Comparison of ENCODE assay signal across 9 mouse cellular contexts in genomic region chr6:121111448-121112055, GRCm38 (mm10). TPM values are rescaled to one million over a fixed set of nuclear protein-coding genes. Genes with fewer than 3 reads are reported as not detected.
DNase-seq lines count a peak whose midpoint lies in the region; ATAC-seq lines count a peak whose summit lies in the region.
"Had no signal": no experiment of that assay in that cellular context is flagged by ENCODE, and none has a peak within 500 bp of the region (broad histone marks: within the 10 kb centered on the region; RNA-seq: fewer than 3 reads in every experiment).

No protein-coding gene starts in this region.

- DNase-seq in kidney, postnatal 10 days = peak; percentile 6
- DNase-seq in kidney, adult 18-20 months = no peak
- peak; percentile 87 for DNase-seq in MEL-GATA-1-ER (ENCODE audit: extremely low read depth, low read depth)
- peak; percentile 55 for DNase-seq in lung, postnatal 10 days
- DNase-seq in cerebellum, postnatal 14 days = no peak
- DNase-seq in urinary bladder, postnatal 25 days (ENCODE audit: low spot score) = no peak
- no peak for DNase-seq in thymus, postnatal 14 days
- DNase-seq: kidney, postnatal 4 days had no signal

- H3K4me2 ChIP-seq in heart, embryonic 11.5 days = peak overlapping the region; percentile 84

- H3K4me1 ChIP-seq in heart, embryonic 11.5 days (ENCODE audit: control insufficient read depth, insufficient read depth, low read length) = peaks cover 25% of the 10 kb centered on the region

- no peaks in the 10 kb centered on the region for H3K27me3 ChIP-seq in heart, embryonic 11.5 days (ENCODE audit: control insufficient read depth, insufficient read depth, low read length)

- ATAC-seq in heart, embryonic 11.5 days (replicated peaks; ENCODE audit: insufficient number of reproducible peaks, low FRiP score, low TSS enrichment) = peak; percentile 56; the same call in 1 of the 2 replicates

- H3K36me3 ChIP-seq in heart, embryonic 11.5 days (ENCODE audit: control insufficient read depth, insufficient read depth, low read length) = peaks cover 6% of the 10 kb centered on the region; the same call in 1 of the 2 replicates

- H3K4me3 ChIP-seq in heart, embryonic 11.5 days (ENCODE audit: low read depth, low read length) = 0 out of 2 replicates have a peak overlapping the region, but pooled peaks have one; percentile 13

- H3K9me3 ChIP-seq in heart, embryonic 11.5 days (replicated peaks; ENCODE audit: control insufficient read depth, low read length) = no peaks in the 10 kb centered on the region

- WGBS in heart, embryonic 11.5 days (ENCODE audit: insufficient replicate concordance) = 29% methylated on average over 10 of the region's 10 CpGs

- H3K27ac ChIP-seq in heart, embryonic 11.5 days (ENCODE audit: low read depth, low read length) = peak overlapping the region; percentile 93

- peak overlapping the region; percentile 56 for H3K9ac ChIP-seq in heart, embryonic 11.5 days (ENCODE audit: low read depth, low read length)

RNA-seq across cellular contexts. Expression of gene Mical3, which starts 19.2 kb away (rescaled TPM):
- polyA plus RNA-seq in heart, embryonic 11.5 days (2014; fragmentation: Nextera tagmentation; extraction: Ambion mirVana) = 32.3 and 53.2 TPM in 2 replicates

Comparison
In these comparisons a context has a peak if more than half of its experiments do, and no peak if none do; other contexts are left out.
1. DNase-seq: peak in kidney, postnatal 10 days (single experiment), MEL-GATA-1-ER (single experiment) and lung, postnatal 10 days (single experiment); none in kidney, adult 18-20 months (single experiment), cerebellum, postnatal 14 days (0 of 2), urinary bladder, postnatal 25 days (single experiment) and thymus, postnatal 14 days (single experiment).